Mouse (Mus musculus) lung, embryonic 14.5 days (tissue): ENCODE measurements around the gene Zfp354a. TPM values are rescaled to one million over a fixed set of nuclear protein-coding genes. Genes with fewer than 3 reads are reported as not detected.
"Not testable (repeated sequence)": the region's sequence is repeated elsewhere in the genome, so short reads cannot be mapped to it uniquely, and the experiment has no call there.

Experiments
- ATAC-seq: fragments of 200-750 bp; cut with Nextera tagmentation; 2 replicates; pipeline ENCODE4 v1.8.0; 2017; ENCODE audit warnings: mild to moderate bottlenecking, moderate TSS enrichment, moderate library complexity; ENCODE audit not compliant: insufficient read depth
- DNase-seq: peaks from one replicate; pipeline ENCODE4 v3.0.0-alpha.2; 2015
- H3K27ac ChIP-seq: fragments of 300-500 bp; sonication (generic); 2 replicates; pipeline ENCODE4 v1.5.1; 2014; ENCODE audit warnings: low read depth, mild to moderate bottlenecking, moderate library complexity
- H3K27me3 ChIP-seq: fragments of 300-500 bp; sonication (generic); 2 replicates; pipeline ENCODE4 v1.6.1; 2014; ENCODE audit warnings: low read length, control low read depth; ENCODE audit not compliant: insufficient read depth
- H3K36me3 ChIP-seq: fragments of 300-500 bp; sonication (generic); 2 replicates; pipeline ENCODE4 v1.6.1; 2014; ENCODE audit warnings: control low read depth; ENCODE audit not compliant: insufficient read depth
- H3K4me1 ChIP-seq: fragments of 300-500 bp; sonication (generic); 2 replicates; pipeline ENCODE4 v1.6.1; 2014; ENCODE audit warnings: antibody characterized with exemption, control low read depth; ENCODE audit not compliant: insufficient read depth
- H3K4me2 ChIP-seq: fragments of 300-500 bp; sonication (generic); 2 replicates; pipeline ENCODE4 v1.6.1; 2014; ENCODE audit warnings: mild to moderate bottlenecking
- H3K4me3 ChIP-seq: fragments of 300-500 bp; sonication (generic); 2 replicates; pipeline ENCODE4 v1.5.1; 2014; ENCODE audit warnings: low read depth, low read length
- H3K9ac ChIP-seq: fragments of 300-500 bp; sonication (generic); 2 replicates; pipeline ENCODE4 v1.6.1; 2014
- H3K9me3 ChIP-seq: fragments of 300-500 bp; sonication (generic); 2 replicates; pipeline ENCODE4 v1.6.1; 2016; ENCODE audit warnings: low read depth, low read length, control low read depth
- CTCF ChIP-seq: IDR thresholded peaks from 2 replicates; pipeline ENCODE4 v1.5.1; 2016; ENCODE audit warnings: antibody characterized with exemption, low read depth
- WGBS: fragments of 180-500 bp; shearing (Covaris S2); extraction: QIAGEN DNeasy Blood & Tissue Kit; methylation state at CpG from one replicate; pipeline ENCODE4 v1.1.7; 2014; 5-methylcytosine and 5-hydroxymethylcytosine counted together
- polyA plus RNA-seq: library from polyadenylated mRNA; unstranded; fragments of >200 nt; fragmentation: Nextera tagmentation; extraction: Ambion mirVana; gene quantifications from 2 replicates; pipeline ENCODE4 v1.2.1, GENCODE M21; 2014

The Zfp354a gene
- polyA plus RNA-seq, result 7.8 and 8.4 TPM in 2 replicates

- H3K27me3 ChIP-seq, result no peaks in the 10 kb centered on the region
- H3K36me3 ChIP-seq, result peaks cover 11% of the 10 kb centered on the region; the same call in 1 of the 2 replicates
- H3K4me1 ChIP-seq, result no peaks in the 10 kb centered on the region
- peak within 1 kb of the TSS; percentile 83 for H3K4me2 ChIP-seq
- H3K27ac ChIP-seq, result 0 out of 2 replicates have a peak within 1 kb of the TSS, but pooled peaks have one; percentile 5
- no peaks in the 10 kb centered on the region for H3K9me3 ChIP-seq
- peak; percentile 51 for TF ChIP-seq CTCF
- peak within 1 kb of the TSS; percentile 73 for H3K9ac ChIP-seq
- DNase-seq (peak; percentile 90), ATAC-seq (peak; percentile 94)
- WGBS, result under 1% methylated on average over 32 of the region's 32 CpGs
- H3K4me3 ChIP-seq, result peak within 1 kb of the TSS; percentile 61
Measured at GRCm38 (mm10) chr11:51059151-51059571, at the start of gene Zfp354a. Zfp354a (plus strand) TSS chr11:51059257.

GRCm38 (mm10) chr11:51011821-51012220, 47.2 kb upstream of the Zfp354a start:
- Histone ChIP-seq H3K36me3 (no peaks in the 10 kb centered on the region), H3K9ac (no peak overlapping the region), H3K27me3 (no peaks in the 10 kb centered on the region), H3K4me2 (no peak overlapping the region), H3K9me3 (no peaks in the 10 kb centered on the region), H3K4me3 (no peak overlapping the region), H3K27ac (no peak overlapping the region), H3K4me1 (no peaks in the 10 kb centered on the region)
- 41% methylated on average over 5 of the region's 5 CpGs for WGBS
- no peak for TF ChIP-seq CTCF
- DNase-seq (peak; percentile 77), ATAC-seq (no peak)

DNA sequence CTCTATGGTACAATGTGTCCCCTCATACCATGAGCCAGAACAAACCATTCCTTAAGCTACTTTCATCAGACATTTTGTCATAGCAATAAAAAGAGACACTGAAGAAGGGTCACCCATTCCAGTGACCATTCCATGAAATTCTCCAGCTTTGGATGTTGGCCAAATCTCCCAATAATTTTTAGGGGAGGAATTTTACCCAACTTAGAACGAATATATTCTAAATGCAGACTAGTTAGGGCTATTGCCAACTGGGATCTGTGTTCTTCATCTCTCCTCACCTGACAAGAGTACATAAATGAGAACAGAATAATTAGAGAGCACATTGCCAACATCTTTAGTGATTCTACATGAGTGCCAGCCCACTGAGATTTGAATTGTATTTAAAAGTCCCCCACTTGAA, 45.1 kb upstream of the Zfp354a start, which contains the start of gene Olfr54:
Gene Olfr54 (plus strand): TSS at position 301 of the 400 bp plus-strand sequence.
- no peak for ATAC-seq
- H3K9me3 ChIP-seq, result no peaks in the 10 kb centered on the region
- WGBS, result 38% methylated on average over 1 of the region's 1 CpGs
- H3K27me3 ChIP-seq, result no peaks in the 10 kb centered on the region
- no peak within 1 kb of the TSS for H3K4me3 ChIP-seq
- H3K4me1 ChIP-seq, result no peaks in the 10 kb centered on the region
- H3K4me2 ChIP-seq, result no peak within 1 kb of the TSS
- H3K36me3 ChIP-seq, result no peaks in the 10 kb centered on the region
- no peak within 1 kb of the TSS for H3K27ac ChIP-seq
- no peak for DNase-seq
- H3K9ac ChIP-seq, result no peak within 1 kb of the TSS
- TF ChIP-seq CTCF, result no peak

- ATAC-seq (no peak), DNase-seq (no peak)
- H3K4me1 ChIP-seq, result no peaks in the 10 kb centered on the region
- WGBS, result 37% methylated on average over 2 of the region's 2 CpGs
- H3K27me3 ChIP-seq, result no peaks in the 10 kb centered on the region
- no peaks in the 10 kb centered on the region for H3K9me3 ChIP-seq
- H3K4me2 ChIP-seq, result no peak overlapping the region
- no peak overlapping the region for H3K4me3 ChIP-seq
- no peak for TF ChIP-seq CTCF
- no peak overlapping the region for H3K27ac ChIP-seq
- no peaks in the 10 kb centered on the region for H3K36me3 ChIP-seq
- no peak overlapping the region for H3K9ac ChIP-seq
Measured at GRCm38 (mm10) chr11:51016341-51016740, 42.7 kb upstream of the Zfp354a start.

DNA sequence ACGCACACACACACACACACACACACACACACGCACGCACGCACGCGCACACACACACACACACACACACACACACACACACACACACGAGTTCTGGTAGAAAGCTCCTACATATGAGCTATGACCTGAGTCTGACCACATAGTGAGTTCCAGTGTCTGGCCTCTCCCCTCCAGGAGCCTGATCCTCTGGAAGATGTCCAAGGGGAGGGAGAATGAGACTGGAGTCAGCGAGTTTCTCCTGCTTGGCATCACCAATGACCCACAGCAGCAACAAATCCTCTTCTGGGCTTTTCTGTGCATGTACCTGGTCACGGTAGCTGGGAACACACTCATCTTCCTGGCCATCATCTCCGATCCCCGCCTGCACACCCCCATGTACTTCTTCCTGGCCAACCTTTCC, 32.2 kb upstream of the Zfp354a start:
- DNase-seq, ATAC-seq, H3K27me3 ChIP-seq, H3K36me3 ChIP-seq, H3K4me1 ChIP-seq, H3K27ac ChIP-seq, H3K9ac ChIP-seq, H3K9me3 ChIP-seq, H3K4me3 ChIP-seq, H3K4me2 ChIP-seq: not testable (repeated sequence)
- WGBS, result 85% methylated on average over 11 of the region's 11 CpGs

DNA sequence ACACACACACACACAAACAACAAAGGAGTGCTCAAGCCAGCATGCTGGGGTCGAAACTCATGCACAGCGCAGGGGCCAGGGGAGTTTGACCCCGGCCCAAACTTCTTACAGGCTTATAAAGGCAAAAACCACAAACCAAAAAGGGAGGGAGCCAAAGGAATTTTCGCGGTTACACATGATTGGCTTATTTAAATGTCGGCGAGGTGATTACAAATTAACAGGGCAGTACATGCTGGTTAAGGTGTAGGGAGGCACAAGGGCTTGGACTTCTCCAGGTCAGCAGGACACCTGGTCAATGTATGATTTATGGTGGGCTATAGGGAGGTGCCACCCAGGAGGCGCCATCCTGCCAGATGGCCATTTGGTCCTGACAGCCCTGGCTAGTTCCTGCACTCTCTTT, 29.7 kb upstream of the Zfp354a start:
- not testable (repeated sequence) for ATAC-seq, H3K4me1 ChIP-seq, H3K4me2 ChIP-seq, DNase-seq, H3K27ac ChIP-seq, H3K36me3 ChIP-seq, H3K9ac ChIP-seq, H3K9me3 ChIP-seq, H3K27me3 ChIP-seq, H3K4me3 ChIP-seq
- WGBS, result 70% methylated on average over 8 of the region's 8 CpGs

DNA sequence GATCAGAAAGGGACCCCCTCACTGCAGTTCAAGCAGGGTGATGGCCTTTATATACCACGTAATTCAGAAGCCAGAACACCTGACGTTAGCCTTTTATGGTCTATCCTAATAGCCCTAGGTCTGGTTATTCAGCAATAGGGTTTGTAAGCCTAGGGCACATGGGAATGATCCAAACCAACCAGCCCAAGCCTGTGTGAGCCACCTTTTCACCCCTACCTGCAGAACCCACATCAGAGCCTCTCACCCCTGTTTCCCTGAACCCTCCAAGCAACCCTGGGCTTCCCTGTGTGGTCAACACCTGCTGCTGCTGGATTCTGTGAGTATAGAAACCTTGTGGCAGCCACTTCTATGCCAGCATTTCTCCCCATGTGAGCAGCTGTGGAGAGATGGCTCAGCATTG, 28.8 kb upstream of the Zfp354a start:
- Histone ChIP-seq H3K27ac (no peak overlapping the region), H3K4me1 (no peaks in the 10 kb centered on the region), H3K4me2 (no peak overlapping the region), H3K36me3 (no peaks in the 10 kb centered on the region), H3K9ac (no peak overlapping the region), H3K4me3 (no peak overlapping the region), H3K27me3 (no peaks in the 10 kb centered on the region), H3K9me3 (no peaks in the 10 kb centered on the region)
- no peak for DNase-seq
- TF ChIP-seq CTCF, result no peak
- 64% methylated on average over 2 of the region's 2 CpGs for WGBS
- ATAC-seq, result no peak

- WGBS, result 24% methylated on average over 1 of the region's 1 CpGs
Measured at GRCm38 (mm10) chr11:51032851-51033250, 26.2 kb upstream of the Zfp354a start.

GRCm38 (mm10) chr11:51034141-51034540, 24.9 kb upstream of the Zfp354a start:
- not testable (repeated sequence) for H3K9me3 ChIP-seq, H3K36me3 ChIP-seq, H3K9ac ChIP-seq, DNase-seq, H3K27ac ChIP-seq, H3K4me3 ChIP-seq, H3K27me3 ChIP-seq, H3K4me2 ChIP-seq, H3K4me1 ChIP-seq, ATAC-seq

More at GRCm38 (mm10) chr11:51032851-51033250, 26.2 kb upstream of the Zfp354a start:
- Histone ChIP-seq H3K4me1 (no peaks in the 10 kb centered on the region), H3K9me3 (no peaks in the 10 kb centered on the region), H3K27me3 (no peaks in the 10 kb centered on the region), H3K4me2 (no peak overlapping the region), H3K27ac (no peak overlapping the region), H3K4me3 (no peak overlapping the region), H3K9ac (no peak overlapping the region), H3K36me3 (no peaks in the 10 kb centered on the region)
- DNase-seq, result peak; percentile 75
- TF ChIP-seq CTCF, result peak; percentile 92
- ATAC-seq, result no peak
